Mouse (Mus musculus) forebrain, postnatal 0 days (tissue): Measurements from ENCODE around the gene Ppp1r3f. TPM values are rescaled to one million over a fixed set of nuclear protein-coding genes. Genes with fewer than 3 reads are reported as not detected.

ENCODE experiments used
- ATAC-seq: fragments of 200-750 bp; cut with Nextera tagmentation; 2 replicates; pipeline ENCODE4 v1.8.0; 2017; ENCODE audit warnings: mild to moderate bottlenecking, moderate library complexity
- DNase-seq: peaks from one replicate; pipeline ENCODE4 v3.0.0-alpha.2; 2015
- H3K27ac ChIP-seq: fragments of 300-500 bp; sonication (generic); 2 replicates; pipeline ENCODE4 v1.5.1; 2014; ENCODE audit warnings: low read depth, mild to moderate bottlenecking, antibody characterized with exemption, low read length, moderate library complexity, mixed read lengths
- H3K27me3 ChIP-seq: fragments of 300-500 bp; sonication (generic); 2 replicates; pipeline ENCODE4 v1.6.1; 2014; ENCODE audit warnings: mild to moderate bottlenecking, low read length, mixed read lengths; ENCODE audit not compliant: insufficient read depth
- H3K36me3 ChIP-seq: fragments of 300-500 bp; sonication (generic); 2 replicates; pipeline ENCODE4 v1.6.1; 2014; ENCODE audit warnings: mild to moderate bottlenecking, moderate library complexity; ENCODE audit not compliant: insufficient read depth
- H3K4me1 ChIP-seq: fragments of 300-500 bp; sonication (generic); 2 replicates; pipeline ENCODE4 v1.6.1; 2014; ENCODE audit warnings: antibody characterized with exemption; ENCODE audit not compliant: insufficient read depth
- H3K4me2 ChIP-seq: fragments of 300-500 bp; sonication (generic); 2 replicates; pipeline ENCODE4 v1.6.1; 2014; ENCODE audit warnings: low read depth, mild to moderate bottlenecking, moderate library complexity
- H3K4me3 ChIP-seq: fragments of 300-500 bp; sonication (generic); 2 replicates; pipeline ENCODE4 v1.5.1; 2014; ENCODE audit warnings: low read depth, low read length, mixed read lengths
- H3K9ac ChIP-seq: fragments of 300-500 bp; sonication (generic); 2 replicates; pipeline ENCODE4 v1.6.1; 2014; ENCODE audit warnings: mild to moderate bottlenecking
- H3K9me3 ChIP-seq: fragments of 300-500 bp; sonication (generic); 2 replicates; pipeline ENCODE4 v1.6.1; 2016; ENCODE audit warnings: low read length
- CTCF ChIP-seq: sonication (generic); IDR thresholded peaks from 2 replicates; pipeline ENCODE4 v1.5.1; 2016; ENCODE audit warnings: antibody characterized with exemption, control low read depth, low read depth
- WGBS: fragments of 180-500 bp; shearing (Covaris S2); extraction: QIAGEN DNeasy Blood & Tissue Kit; methylation state at CpG from one replicate; pipeline ENCODE4 v1.1.7; 2014; 5-methylcytosine and 5-hydroxymethylcytosine counted together
- polyA plus RNA-seq: library from polyadenylated mRNA; unstranded; fragments of >200 nt; fragmentation: Nextera tagmentation; extraction: Ambion mirVana; gene quantifications from 2 replicates; pipeline ENCODE4 v1.2.1, GENCODE M21; 2015
- total RNA-seq: library from RNA; depleted of rRNA; stranded (reverse); fragments of >200 nt; gene quantifications from 2 replicates; pipeline ENCODE4 v1.2.3, GENCODE M21; 2014

The Ppp1r3f gene
- total and polyA plus RNA-seq, 2 experiments from 2014 or later = 7.3 to 23.7 TPM

DNA sequence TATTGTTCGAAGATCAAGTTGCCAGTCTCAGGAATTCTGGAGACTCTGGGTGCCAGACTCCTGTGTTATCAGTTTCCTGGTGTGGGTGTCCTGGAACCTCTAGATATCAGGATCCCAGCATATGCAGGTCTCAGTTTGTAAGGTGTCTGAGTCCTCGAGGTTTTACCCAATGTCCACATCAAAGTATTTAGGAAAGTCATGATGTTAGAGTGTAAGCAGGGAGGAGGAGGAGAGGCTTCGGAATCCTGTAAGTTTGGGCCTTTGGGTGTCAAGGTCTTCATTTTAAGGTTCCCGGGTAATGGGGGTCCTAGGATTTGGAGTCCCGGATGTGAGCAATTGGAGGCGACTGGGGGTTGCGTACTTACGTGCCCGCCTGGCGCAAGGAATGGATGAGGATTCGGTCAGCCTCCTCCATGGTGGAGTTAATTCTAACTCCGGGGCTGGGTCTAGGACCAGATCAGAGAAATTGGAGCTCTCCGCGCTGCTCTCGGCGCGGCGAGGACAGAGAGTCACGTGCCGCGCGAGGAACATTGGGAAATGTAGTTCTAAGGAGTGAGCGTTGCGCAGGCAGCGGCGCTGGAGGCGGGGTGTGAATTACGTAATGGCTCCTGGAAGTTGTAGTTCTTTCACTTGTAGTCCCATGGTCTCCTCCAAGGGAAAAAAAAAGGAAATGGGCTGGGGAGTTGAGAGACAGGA is 30.9 kb upstream of the Ppp1r3f start, which contains the start of gene Ccdc22:
Gene Ccdc22, minus strand, starts transcription at position 639 of the 696 bp plus-strand sequence.
- Histone ChIP-seq H3K36me3 (no peaks in the 10 kb centered on the region), H3K9ac (peak within 1 kb of the TSS; percentile 56), H3K27me3 (no peaks in the 10 kb centered on the region), H3K4me2 (peak within 1 kb of the TSS; percentile 48), H3K4me3 (peak within 1 kb of the TSS; percentile 44), H3K9me3 (no peaks in the 10 kb centered on the region), H3K27ac (peak within 1 kb of the TSS; percentile 57), H3K4me1 (no peaks in the 10 kb centered on the region)
- ATAC-seq (peak; percentile 96), DNase-seq (peak; percentile 87)
- WGBS = 22% methylated on average over 28 of the region's 28 CpGs
- no peak for TF ChIP-seq CTCF

DNA sequence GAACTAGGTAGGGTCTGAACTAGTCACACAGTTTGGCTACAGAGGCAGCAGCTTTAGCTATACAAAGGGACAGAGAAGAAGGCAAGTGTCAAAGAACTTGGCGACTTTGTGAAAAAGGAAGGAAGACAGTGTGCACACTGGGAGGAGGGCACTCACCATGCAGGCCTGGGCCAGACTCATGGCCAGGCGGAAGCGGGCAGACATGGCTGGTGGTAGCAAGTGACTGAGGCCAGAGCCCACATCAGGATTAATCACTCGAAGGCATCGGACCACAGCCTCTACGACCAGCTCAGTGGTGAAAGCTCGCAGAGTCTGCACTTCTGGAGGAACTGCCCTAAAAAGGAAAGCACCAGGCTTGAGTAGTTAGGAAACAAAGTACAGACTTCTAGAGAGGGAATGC is 29.9 kb upstream of the Ppp1r3f start:
- no peak overlapping the region for H3K4me3 ChIP-seq
- no peaks in the 10 kb centered on the region for H3K9me3 ChIP-seq
- 90% methylated on average over 7 of the region's 7 CpGs for WGBS
- no peak for TF ChIP-seq CTCF
- 0 out of 2 replicates have a peak overlapping the region, but pooled peaks have one; percentile 48 for H3K4me2 ChIP-seq
- no peak overlapping the region for H3K27ac ChIP-seq
- H3K27me3 ChIP-seq = no peaks in the 10 kb centered on the region
- ATAC-seq = no peak
- H3K9ac ChIP-seq = no peak overlapping the region
- no peak for DNase-seq
- H3K4me1 ChIP-seq = no peaks in the 10 kb centered on the region
- H3K36me3 ChIP-seq = 0 out of 2 replicates have a peak, but pooled peaks cover 3% of the 10 kb centered on the region

DNA sequence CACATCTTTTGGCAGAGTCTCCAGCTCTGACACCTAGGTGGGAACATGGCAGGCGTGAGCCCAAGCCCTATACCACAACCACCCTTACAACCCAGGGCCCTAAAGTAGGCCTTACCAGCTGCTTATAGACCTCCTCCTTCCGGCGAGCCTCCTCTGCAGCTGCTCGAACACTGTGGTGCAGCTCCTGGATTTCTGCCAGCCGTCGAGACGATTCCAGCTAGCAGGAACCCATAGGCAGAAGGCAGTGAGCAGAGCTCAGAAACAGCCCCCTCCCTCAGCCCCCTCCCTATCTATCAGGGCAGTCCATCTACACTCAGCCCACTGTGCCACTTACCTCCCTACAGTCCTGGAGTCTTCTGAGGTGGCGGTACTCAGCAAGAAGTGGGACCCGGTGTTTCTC is 21.3 kb upstream of the Ppp1r3f start:
- Histone ChIP-seq H3K27ac (no peak overlapping the region), H3K4me3 (no peak overlapping the region), H3K36me3 (peaks cover 6% of the 10 kb centered on the region; the same call in 1 of the 2 replicates), H3K4me2 (no peak overlapping the region), H3K9me3 (no peaks in the 10 kb centered on the region), H3K27me3 (no peaks in the 10 kb centered on the region), H3K4me1 (no peaks in the 10 kb centered on the region), H3K9ac (no peak overlapping the region)
- no peak for TF ChIP-seq CTCF
- peak; percentile 10; the same call in 1 of the 2 replicates for ATAC-seq
- WGBS = 82% methylated on average over 9 of the region's 9 CpGs
- no peak for DNase-seq

GRCm38 (mm10) chrX:7586356-7586755 is 12.3 kb upstream of the Ppp1r3f start:
- H3K9ac ChIP-seq = no peak overlapping the region
- no peak overlapping the region for H3K4me2 ChIP-seq
- no peaks in the 10 kb centered on the region for H3K27me3 ChIP-seq
- no peak for TF ChIP-seq CTCF
- H3K36me3 ChIP-seq = no peaks in the 10 kb centered on the region
- no peak overlapping the region for H3K4me3 ChIP-seq
- H3K4me1 ChIP-seq = no peaks in the 10 kb centered on the region
- no peaks in the 10 kb centered on the region for H3K9me3 ChIP-seq
- WGBS = 93% methylated on average over 4 of the region's 5 CpGs
- no peak for DNase-seq
- H3K27ac ChIP-seq = no peak overlapping the region
- no peak for ATAC-seq

- ATAC-seq = no peak
- 95% methylated on average over 11 of the region's 11 CpGs for WGBS
- no peaks in the 10 kb centered on the region for H3K36me3 ChIP-seq
Measured at GRCm38 (mm10) chrX:7583881-7584280, 9.8 kb upstream of the Ppp1r3f start.

DNA sequence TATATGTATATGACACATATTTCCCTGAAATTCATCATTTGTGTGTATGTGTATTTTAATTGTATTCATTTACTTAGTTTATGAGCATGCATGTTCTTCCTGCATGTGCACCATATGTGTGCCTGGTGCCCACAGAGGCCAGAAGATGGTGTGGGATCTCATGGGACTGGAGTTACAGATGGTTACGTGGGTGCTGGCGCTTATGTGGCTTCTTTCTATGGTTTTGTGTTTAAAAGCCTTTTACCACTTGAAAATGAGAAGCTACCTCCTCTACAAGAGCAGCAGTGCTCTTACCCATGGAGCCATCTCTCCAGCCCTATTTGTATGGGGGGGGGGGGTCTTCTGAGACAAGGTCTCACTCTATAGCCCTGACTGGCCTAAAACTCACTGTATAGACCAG is 7.1 kb upstream of the Ppp1r3f start:
- H3K36me3 ChIP-seq = no peaks in the 10 kb centered on the region
- no peaks in the 10 kb centered on the region for H3K4me1 ChIP-seq
- no peaks in the 10 kb centered on the region for H3K27me3 ChIP-seq
- WGBS = 92% methylated on average over 2 of the region's 2 CpGs
- ATAC-seq (no peak), DNase-seq (no peak)
- H3K4me2 ChIP-seq = no peak overlapping the region
- TF ChIP-seq CTCF = no peak
- H3K4me3 ChIP-seq = no peak overlapping the region
- no peak overlapping the region for H3K27ac ChIP-seq
- no peak overlapping the region for H3K9ac ChIP-seq
- H3K9me3 ChIP-seq = no peaks in the 10 kb centered on the region

More at GRCm38 (mm10) chrX:7583881-7584280, 9.8 kb upstream of the Ppp1r3f start:
- Histone ChIP-seq H3K27me3 (no peaks in the 10 kb centered on the region), H3K9ac (no peak overlapping the region), H3K9me3 (no peaks in the 10 kb centered on the region), H3K4me1 (no peaks in the 10 kb centered on the region), H3K4me3 (no peak overlapping the region), H3K27ac (no peak overlapping the region), H3K4me2 (no peak overlapping the region)
- no peak for TF ChIP-seq CTCF
- DNase-seq = no peak

- H3K4me2 ChIP-seq = peak overlapping the region; percentile 38
- 0 out of 2 replicates have a peak overlapping the region, but pooled peaks have one; percentile 31 for H3K9ac ChIP-seq
- no peaks in the 10 kb centered on the region for H3K27me3 ChIP-seq
- H3K27ac ChIP-seq = peak overlapping the region; percentile 59; the same call in 1 of the 2 replicates
- DNase-seq = no peak
- no peaks in the 10 kb centered on the region; the same call in 1 of the 2 replicates for H3K4me1 ChIP-seq
- TF ChIP-seq CTCF = no peak
- peak overlapping the region; percentile 54 for H3K4me3 ChIP-seq
- no peaks in the 10 kb centered on the region for H3K36me3 ChIP-seq
- no peak for ATAC-seq
- 31% methylated on average over 5 of the region's 6 CpGs for WGBS
- no peaks in the 10 kb centered on the region for H3K9me3 ChIP-seq
Measured at GRCm38 (mm10) chrX:7574885-7575231, 775 bp upstream of the Ppp1r3f start.
